Mouse (Mus musculus): ENCODE results near the gene Cdc14b.

Cdc14b gene

DNA sequence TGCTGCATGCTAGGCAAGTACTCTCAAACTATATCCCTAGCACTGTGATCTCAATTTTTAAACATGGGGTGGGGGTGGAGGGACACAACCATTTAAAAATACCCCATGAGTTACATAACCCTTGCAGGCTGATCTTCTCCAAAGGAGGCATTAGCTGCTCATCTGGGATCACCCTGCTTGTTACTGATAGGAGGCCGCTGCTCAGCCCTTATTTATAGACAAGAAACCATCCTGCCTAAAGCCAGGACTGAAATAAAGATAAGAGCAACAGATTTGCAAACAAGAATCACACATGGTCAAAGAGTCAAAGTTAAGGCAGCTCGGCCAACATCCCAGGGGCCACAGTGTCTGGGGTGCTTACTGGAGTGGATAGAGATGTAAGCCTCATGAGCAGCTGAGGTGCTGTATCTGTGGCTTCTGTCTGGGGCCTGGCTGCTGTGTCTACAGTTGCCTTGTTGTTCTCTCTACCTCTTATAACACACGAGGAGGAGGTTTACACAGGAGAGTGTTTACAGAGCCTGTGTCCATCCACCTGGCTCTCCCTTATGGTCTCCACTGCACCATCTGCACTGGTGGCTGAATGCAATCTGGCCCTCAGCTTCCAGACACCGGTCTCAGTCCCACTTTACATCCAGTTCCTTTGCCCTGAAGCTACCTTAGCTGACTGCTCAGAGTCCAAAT lies 38.0 kb downstream of the Cdc14b start:
- no peak for DNase-seq (ENCODE audit: low spot score)

DNA sequence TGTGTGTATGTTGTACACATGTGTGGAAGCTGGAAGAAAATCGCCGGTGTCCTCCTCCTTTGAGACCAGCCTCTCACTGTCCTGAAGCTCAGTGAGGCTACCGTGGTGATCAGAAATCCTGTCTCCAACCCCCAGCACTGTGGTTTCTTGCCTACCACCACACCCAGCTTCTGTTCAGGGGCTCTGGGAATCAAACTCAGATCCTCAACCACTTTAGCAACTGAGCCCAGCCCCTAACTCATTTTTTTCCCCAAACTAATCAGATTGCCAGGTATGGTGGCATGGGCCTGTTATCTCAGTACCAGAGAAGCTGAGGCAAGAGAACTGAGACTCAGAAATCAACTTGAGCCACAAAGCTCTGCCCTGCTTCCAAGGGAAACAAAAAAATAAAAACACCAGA lies 39.3 kb downstream of the Cdc14b start:
- no peak for DNase-seq (ENCODE audit: low spot score)

DNA sequence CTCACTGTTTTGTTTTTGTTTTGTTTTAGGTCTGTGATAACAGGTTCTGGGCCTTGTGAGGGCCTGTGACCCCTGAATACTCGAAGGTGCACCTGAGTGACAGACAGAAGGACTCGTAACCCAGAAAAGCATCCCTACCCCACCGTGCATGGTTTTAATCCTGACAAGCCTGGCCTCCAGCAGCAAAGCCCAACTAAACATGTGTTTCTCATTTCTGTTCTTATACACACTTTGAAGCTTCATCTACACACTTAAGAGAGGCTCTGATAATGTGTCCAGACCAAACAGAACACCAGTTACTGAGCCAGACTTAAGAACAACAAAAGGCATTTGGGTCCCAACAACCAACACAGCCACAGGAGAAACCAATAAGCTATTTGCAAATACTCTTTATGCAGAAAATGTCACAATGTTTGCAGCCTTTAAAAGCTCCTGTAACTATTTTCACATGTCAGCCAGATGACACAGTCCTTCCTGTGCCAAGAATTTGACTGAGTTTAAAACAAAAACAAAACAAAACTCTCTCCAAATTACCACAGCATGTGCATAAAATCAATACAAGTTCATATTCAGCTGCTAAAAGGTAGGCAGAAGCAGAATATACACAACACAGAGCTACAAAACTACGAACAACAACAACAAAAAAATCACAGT lies 39.9 kb downstream of the Cdc14b start:
- no peak for DNase-seq (ENCODE audit: low spot score)

GRCm38 (mm10) chr13:64233139-64233538 lies 42.0 kb downstream of the Cdc14b start:
- DNase-seq (ENCODE audit: low spot score) = no peak

- no peak for DNase-seq (ENCODE audit: low spot score)
Observed at GRCm38 (mm10) chr13:64226725-64227124, 48.4 kb downstream of the Cdc14b start.

- no peak for DNase-seq (ENCODE audit: low spot score)
Observed at GRCm38 (mm10) chr13:64225738-64226137, 49.4 kb downstream of the Cdc14b start.

GRCm38 (mm10) chr13:64214891-64215290 lies 60.2 kb downstream of the Cdc14b start:
- no peak for DNase-seq (ENCODE audit: low spot score)

- DNase-seq (ENCODE audit: low spot score) = no peak
Observed at GRCm38 (mm10) chr13:64211995-64212603, 63.0 kb downstream of the Cdc14b start.

- no peak for DNase-seq (ENCODE audit: low spot score)
Observed at GRCm38 (mm10) chr13:64208146-64208545, 66.9 kb downstream of the Cdc14b start.

DNA sequence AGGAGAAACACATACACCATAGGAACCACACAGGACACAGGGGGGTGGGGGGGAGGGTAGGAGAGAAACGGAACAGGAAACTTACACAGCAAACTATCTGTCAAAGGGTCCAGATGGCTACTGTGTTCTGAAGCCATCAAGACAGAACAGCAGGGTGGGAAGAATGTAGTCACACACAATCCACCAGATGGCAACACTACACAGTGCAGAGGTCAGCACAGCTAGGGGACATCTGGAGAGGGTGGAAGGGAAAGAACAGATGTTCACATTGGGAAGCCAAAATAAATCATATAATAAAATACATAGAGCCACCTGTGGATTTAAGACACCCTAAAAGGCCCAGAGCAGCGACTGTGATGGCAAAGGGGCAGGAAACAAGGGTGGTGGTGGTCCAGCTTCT lies 69.9 kb downstream of the Cdc14b start:
- peak; percentile 51 for DNase-seq (ENCODE audit: low spot score)

DNA sequence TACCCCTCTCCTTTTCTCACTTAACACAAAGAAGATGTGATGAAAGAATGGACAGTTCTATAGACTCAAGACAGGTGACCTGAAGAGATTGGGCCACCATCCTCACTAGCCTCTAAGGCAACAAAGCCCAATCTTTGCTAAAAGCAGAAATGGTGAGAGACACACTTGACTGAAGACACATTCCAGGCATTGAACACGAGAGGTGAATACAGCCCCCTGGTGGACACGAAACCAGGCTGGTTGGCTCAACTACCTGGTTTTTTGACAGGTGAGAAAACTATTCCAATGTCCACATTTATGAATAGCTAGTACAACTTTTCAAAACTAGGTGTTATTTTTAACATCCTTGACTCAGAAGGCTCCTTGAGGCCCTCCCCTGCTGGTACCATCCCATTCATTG lies 70.4 kb downstream of the Cdc14b start:
- DNase-seq (ENCODE audit: low spot score) = no peak

- DNase-seq (ENCODE audit: low spot score) = no peak
Observed at GRCm38 (mm10) chr13:64200911-64201310, 74.2 kb downstream of the Cdc14b start.

- no peak for DNase-seq (ENCODE audit: low spot score)
Observed at GRCm38 (mm10) chr13:64198310-64198709, 76.8 kb downstream of the Cdc14b start.

DNA sequence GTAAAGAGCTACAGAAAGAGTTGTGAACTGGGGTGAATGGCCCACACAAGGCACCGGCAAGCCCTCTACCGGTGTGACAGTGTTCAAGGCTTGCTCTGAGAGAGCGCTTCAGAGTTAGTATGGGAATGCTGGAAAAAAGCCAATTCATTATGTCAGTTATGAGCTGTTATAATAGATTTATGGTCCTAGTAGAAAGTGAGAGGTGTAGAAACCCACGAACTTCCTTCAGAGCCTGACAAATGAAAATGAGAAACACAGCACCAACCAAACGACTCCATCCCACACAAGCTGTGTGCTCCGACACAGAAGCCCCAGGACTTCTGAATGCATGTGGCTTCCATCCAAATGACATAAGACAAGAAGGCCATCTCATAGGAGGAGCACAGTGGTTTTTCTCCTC lies 77.2 kb downstream of the Cdc14b start:
- no peak for DNase-seq (ENCODE audit: low spot score)

- DNase-seq (ENCODE audit: low spot score) = no peak
Observed at GRCm38 (mm10) chr13:64187065-64187464, 88.0 kb downstream of the Cdc14b start.

DNA sequence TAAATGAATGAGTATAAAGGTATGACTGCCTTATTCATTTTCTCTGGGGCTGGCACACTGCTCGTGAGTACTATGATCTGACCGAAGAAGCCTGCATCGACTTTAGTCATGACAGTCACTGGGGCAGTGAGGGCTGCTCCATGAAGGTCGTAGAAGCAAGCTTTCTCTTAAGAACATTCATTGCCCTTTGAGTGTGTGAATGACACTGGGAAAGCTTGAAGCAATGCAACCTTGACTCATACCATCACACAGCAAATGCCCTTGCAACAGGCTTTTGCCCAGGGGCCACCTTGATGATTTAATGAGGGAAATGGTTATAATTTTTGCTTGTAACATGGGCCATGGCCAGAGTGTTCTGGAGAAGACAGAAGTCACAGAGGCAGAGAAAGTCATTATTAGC lies 88.6 kb downstream of the Cdc14b start:
- no peak for DNase-seq (ENCODE audit: low spot score)

DNA sequence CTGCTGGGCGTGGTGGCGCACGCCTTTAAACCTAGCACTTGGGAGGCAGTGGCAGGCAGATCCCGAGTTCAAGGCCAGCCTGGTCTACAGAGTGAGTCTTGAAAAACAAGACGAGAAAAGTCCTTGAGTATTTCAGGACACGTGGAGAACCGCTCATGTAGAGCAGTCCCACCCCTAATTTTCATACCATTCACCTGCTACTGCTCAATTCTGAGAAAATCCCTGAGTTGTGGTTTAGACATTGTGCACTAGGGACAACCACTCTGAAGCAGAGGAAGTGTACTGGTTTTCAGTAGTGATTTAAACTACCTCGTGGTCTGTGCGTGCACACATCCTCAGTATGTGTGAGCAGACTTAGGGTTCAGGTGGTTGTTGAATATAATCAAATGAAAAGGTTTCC lies 89.5 kb downstream of the Cdc14b start:
- no peak for DNase-seq (ENCODE audit: low spot score)

- DNase-seq (ENCODE audit: low spot score) = no peak
Observed at GRCm38 (mm10) chr13:64185176-64185575, 89.9 kb downstream of the Cdc14b start.

DNA sequence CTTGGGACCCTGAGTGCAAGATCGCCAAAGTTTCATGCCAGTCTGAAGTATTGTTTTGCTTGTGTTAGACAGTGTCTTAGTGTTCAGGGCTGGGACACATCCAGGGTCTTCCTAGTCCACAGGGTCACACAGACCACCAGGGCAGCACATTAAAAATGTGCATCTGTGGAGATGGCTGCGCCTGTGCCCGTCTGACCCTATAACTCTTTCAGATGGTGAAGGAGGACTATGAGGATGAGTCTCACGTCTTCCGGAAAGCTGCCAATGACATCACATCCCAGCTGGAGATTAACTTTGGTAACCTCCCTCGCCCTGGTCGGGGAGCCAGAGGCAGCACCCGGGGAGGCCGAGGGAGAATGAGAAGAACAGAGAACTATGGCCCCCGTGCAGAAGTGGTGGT lies 90.7 kb downstream of the Cdc14b start:
- DNase-seq (ENCODE audit: low spot score) = no peak

DNA sequence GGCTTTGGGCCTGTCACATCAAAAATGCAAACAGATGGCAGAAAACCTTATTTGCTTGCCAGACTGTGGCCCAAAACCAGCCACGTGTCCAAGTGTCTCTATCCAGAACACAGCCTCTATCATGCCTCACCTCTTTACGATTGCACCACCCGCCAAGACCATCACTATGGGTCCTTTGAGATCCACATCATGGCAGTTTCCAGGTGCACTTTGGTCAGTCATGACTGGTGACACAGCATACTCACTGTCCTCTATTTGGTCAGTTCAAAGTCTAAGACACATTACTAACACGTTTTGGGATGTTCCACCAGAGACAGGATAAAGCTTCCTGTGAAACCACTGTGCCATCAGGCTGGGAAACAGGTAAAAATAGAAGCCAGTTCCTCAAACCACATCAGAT lies 91.5 kb downstream of the Cdc14b start:
- DNase-seq (ENCODE audit: low spot score) = no peak

DNA sequence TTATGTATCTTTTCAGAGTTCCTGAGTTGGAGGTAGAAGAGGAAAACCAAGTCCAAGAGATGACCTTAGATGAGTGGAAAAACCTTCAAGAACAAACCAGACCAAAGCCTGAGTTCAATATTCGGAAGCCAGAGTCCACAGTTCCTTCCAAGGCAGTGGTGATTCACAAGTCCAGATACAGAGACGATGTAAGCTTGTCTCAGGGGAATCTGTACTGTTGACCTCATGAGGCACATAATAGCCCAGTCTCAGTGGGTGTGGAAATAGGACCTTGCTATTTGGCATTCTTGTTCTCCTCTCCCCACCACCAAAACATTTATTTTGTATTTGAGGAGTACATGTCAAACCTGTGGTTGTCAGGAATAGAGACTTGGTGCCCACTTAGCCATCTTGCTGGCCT lies 93.0 kb downstream of the Cdc14b start:
- DNase-seq (ENCODE audit: low spot score) = no peak

- DNase-seq (ENCODE audit: low spot score) = peak; percentile 57
Observed at GRCm38 (mm10) chr13:64180888-64181287, 94.2 kb downstream of the Cdc14b start.

- no peak for DNase-seq (ENCODE audit: low spot score)
Observed at GRCm38 (mm10) chr13:64180300-64180699, 94.8 kb downstream of the Cdc14b start.

All from retina, embryonic 14.5 days (tissue).